Mouse (Mus musculus): Measurements from ENCODE around the gene Carnmt1.

DNA sequence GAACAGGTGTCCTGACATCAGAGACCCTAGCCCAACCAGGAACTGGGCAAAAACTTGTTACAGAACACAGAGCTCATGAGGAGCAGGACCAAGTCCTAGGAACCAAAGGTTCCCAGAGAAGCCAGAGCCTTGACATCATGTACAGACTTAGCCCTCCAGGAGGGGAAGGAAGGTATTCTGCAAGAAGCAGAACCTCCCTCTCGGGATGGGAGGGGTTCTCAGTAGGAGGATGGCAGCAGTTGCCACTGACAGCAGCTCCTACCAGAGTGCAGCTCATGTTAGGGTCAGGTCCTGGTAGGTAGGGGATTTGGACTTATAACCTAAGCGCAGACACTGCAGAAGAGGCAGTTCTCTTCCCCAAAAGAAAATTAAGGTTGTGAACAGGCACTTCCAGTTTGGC lies 46.7 kb upstream of the Carnmt1 start:
- TF ChIP-seq CTCF (conservative IDR thresholded peaks at IDR 0.05; ENCODE audit: insufficient read depth, insufficient read length, low read depth, low read length) (no peak), POLR2A (IDR thresholded peaks at IDR 0.05; ENCODE audit: low read depth, low read length) (no peak)

Data from kidney, adult 2 months (tissue).